Mouse (Mus musculus): ENCODE results near the gene Scimp. TPM values are rescaled to one million over a fixed set of nuclear protein-coding genes. Genes with fewer than 3 reads are reported as not detected.

Scimp gene
- total RNA-seq, 2 experiments from 2014 or later = not detected

DNA sequence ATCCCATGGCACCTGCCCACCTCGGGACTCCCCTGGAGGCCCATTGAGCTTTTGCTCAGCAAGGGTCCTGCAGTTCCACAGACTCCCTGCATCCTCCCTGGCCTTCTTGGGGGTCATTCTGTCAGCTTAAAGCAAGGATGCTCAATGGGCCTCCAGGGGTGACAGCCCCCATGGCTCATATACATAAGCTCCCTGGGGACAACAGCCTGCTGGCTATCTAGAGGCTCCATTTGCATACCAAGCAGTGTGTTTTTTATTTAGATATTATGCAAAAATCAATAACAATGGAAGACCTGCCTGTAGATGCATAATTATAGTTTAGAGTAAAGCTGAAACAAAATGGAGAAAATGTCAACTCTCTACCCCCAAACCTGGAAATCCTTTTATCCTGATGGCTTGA lies 3.4 kb downstream of the Scimp start:
- no peak for DNase-seq (ENCODE audit: extremely low spot score in 1 of 2, low spot score in 2 of 2)
- Histone ChIP-seq H3K27ac (no peak overlapping the region), H3K4me3 (no peak overlapping the region)
- TF ChIP-seq CTCF (IDR thresholded peaks at IDR 0.05) = no peak
- intact Hi-C loops (cut with DNase I) = no loop called here

DNA sequence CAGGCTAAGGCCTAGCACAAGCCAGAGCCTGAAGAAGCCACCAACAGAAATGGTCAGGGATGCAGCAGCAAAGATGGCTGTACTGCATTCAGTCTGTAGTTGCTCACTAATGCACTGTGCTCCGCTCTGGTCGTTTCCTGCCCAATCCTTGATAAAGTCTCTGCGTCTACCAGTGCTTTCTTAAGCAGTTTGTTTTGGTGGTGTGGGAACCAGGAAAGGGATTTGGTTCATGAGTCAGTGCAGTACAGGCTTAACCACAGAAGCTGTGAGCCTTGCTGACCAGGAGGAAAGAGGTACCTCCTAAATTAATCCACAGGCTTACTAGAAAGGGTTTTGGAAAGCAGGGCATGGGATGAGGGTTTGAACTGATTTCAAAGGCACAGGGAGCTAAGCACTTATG lies 4.3 kb downstream of the Scimp start:
- no peak overlapping the region for H3K4me3 ChIP-seq
- TF ChIP-seq CTCF (IDR thresholded peaks at IDR 0.05) = no peak
- intact Hi-C loops (cut with DNase I) = no loop called here
- no peak overlapping the region for H3K27ac ChIP-seq
- no peak for DNase-seq (ENCODE audit: extremely low spot score in 1 of 2, low spot score in 2 of 2)

DNA sequence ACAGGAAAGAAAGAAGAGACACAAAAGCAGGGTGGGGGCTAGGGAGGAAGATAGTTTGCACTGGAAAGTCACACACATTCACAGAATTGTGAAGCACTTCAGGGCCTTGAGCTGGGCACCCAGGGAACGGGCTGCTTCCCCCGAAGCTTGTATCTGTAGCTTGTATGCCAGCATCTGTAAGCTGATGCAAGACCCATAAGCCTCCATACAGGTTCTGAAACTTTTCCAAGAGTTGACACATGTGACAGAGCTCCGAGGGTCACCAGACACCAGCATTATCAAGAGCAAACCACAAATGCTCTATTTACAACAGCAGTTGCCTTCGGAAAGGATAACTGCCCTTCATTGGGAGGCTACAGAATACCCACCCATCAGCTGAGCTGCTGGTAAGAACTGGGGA lies 4.8 kb downstream of the Scimp start:
- DNase-seq (ENCODE audit: extremely low spot score in 1 of 2, low spot score in 2 of 2) = no peak
- no peak overlapping the region for H3K4me3 ChIP-seq
- no peak overlapping the region for H3K27ac ChIP-seq
- no peak for TF ChIP-seq CTCF (IDR thresholded peaks at IDR 0.05)
- intact Hi-C loops (cut with DNase I) = no loop called here

DNA sequence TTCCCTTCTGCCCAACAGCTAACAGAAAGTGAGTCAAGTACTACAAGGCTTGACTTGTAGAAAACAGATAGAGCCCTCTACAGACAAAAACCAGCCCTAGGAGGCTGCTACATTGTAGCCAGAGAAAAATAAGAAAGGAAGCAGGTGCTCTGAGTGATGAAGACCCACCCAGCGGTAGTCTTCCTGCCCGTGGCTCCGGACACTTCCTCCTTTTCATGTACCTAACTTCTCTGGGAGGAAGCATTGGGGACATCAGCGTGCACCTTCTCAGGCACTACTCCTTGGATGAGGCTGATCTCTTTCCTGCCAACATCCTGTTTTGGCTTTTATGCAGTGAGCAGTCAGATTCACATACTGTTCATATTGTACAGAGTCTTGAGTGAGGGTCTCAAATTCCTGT lies 5.7 kb downstream of the Scimp start:
- intact Hi-C loops (cut with DNase I) = no loop called here
- no peak overlapping the region for H3K27ac ChIP-seq
- TF ChIP-seq CTCF (IDR thresholded peaks at IDR 0.05) = no peak
- no peak for DNase-seq (ENCODE audit: extremely low spot score in 1 of 2, low spot score in 2 of 2)
- H3K4me3 ChIP-seq = no peak overlapping the region

DNA sequence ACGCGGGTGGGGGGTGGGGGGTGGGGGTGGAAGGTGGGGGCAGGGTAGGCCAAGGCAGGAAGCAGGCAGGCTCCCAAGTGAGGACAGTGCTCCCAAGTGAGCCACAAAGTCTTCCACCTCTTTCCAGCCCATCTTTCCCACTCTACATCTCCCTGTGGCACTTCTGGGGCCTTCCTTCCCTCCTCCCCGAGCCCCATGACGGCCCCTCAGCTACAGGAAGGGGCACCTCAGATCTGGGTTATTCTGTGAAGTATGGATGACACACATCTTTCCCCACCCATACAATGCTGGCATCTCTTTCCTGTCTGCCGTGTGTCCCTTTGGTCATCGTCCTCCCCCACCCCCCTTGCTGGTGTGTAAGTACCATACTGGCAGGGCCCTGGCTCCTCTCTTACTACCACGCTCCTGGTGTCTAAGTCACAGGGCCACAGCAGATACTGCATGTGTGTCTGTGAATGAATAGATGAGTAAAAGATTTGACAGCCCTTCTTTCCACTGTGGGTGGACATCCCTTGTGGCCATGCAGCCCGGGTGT lies 6.7 kb downstream of the Scimp start:
- intact Hi-C loops (cut with DNase I) = no loop called here
- Histone ChIP-seq H3K27ac (no peak overlapping the region), H3K4me3 (no peak overlapping the region)
- TF ChIP-seq CTCF (IDR thresholded peaks at IDR 0.05) = no peak
- DNase-seq (ENCODE audit: extremely low spot score in 1 of 2, low spot score in 2 of 2) = no peak

DNA sequence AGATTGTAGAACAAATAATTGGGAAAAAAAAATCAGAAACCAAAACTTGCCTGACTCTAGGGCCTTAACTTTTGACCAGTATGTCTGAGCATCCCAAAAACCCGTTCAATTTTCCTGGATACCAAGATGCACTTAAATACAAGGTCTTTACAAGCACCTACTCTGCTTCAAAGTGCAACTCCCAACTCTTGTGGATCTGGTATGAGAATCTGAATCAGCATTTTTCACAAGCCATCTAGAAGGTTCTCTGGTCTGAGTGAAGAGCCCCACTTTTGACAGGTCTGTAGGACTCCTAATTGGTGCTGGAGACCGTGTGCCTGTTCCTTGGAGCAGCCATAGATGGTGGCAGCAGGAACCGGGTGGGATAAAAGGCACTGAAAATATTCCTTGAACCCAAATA lies 8.0 kb downstream of the Scimp start:
- intact Hi-C loops (cut with DNase I) = no loop called here
- no peak for TF ChIP-seq CTCF (IDR thresholded peaks at IDR 0.05)
- DNase-seq (ENCODE audit: extremely low spot score in 1 of 2, low spot score in 2 of 2) = no peak
- no peak overlapping the region for H3K4me3 ChIP-seq
- H3K27ac ChIP-seq = no peak overlapping the region

DNA sequence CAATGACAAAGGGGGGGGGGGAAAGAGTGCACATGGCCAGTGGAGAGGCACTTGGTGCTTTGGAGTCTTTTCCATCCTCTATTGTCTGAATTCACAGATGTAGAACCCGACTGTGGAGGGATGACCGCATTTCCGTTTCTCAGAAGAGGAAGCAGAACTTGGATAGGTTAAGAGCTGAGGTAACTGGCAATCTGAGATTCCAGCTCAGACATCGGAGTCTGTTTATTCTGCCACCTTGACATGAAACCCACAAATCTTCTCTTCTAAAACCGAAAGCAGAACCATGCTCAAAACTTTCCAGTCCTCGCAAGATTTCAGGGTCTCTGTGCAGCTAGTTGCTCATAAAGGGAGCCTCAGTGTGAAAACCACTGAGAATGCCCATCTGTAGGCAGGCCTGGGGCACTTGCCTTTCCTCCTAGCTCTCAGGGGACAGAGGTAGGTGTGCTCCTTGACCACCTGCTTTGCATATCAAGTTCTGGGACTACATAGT lies 8.6 kb downstream of the Scimp start:
- no peak for TF ChIP-seq CTCF (IDR thresholded peaks at IDR 0.05)
- DNase-seq (ENCODE audit: extremely low spot score in 1 of 2, low spot score in 2 of 2) = no peak
- Histone ChIP-seq H3K27ac (no peak overlapping the region), H3K4me3 (no peak overlapping the region)
- intact Hi-C loops (cut with DNase I) = no loop called here

DNA sequence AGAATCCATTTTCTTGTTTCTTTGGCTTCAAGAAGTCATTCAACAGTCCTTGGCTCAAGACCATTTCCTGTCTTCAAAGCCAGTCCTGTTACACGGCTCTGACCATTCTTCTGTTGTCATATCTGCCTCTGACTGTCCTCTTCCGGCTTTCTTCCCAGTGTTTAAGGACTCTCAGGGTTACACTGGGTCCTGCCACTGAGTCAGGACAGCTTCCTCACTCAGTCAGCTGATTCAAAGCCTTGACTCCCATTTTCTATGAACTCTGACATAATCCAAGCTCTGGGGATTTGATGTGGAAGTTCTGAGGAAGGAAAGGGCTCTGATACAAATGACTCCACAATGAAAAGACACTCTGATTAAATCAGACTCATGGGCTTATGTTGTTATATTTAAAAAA lies 9.5 kb downstream of the Scimp start:
- no peak for TF ChIP-seq CTCF (IDR thresholded peaks at IDR 0.05)
- intact Hi-C loops (cut with DNase I) = no loop called here
- Histone ChIP-seq H3K27ac (no peak overlapping the region), H3K4me3 (no peak overlapping the region)
- DNase-seq (ENCODE audit: extremely low spot score in 1 of 2, low spot score in 2 of 2) = no peak

DNA sequence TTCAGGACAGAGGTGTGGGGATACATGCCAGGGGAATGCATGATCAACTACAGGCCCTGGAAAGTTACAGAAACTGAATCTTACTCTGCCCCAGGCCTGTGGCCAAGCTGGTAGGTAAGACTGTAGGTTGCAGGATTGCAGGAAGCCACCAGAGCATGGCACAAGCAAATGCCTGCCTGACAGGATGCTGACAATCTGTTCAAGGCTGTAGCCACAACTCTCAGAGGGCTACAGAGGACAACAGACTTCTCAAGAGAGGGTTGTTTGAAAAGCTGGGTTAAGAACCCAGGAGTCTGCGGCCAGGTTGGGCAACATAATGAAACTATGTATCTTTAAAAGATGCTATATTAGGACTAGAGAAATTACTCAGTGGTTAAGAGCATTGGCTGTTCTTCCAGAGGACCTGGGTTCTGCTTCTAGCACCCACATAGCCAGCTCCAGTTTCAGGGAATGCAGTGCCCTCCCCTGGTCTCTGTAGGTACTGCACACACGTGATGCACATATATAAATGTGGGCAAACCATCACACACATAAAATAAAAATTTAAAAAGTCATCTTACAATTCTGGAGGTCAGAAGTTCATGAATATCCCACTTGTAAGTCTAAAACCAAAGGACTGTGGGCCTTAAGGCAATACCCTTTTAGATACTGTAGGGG lies 10.1 kb downstream of the Scimp start:
- DNase-seq (ENCODE audit: extremely low spot score in 1 of 2, low spot score in 2 of 2) = no peak
- Histone ChIP-seq H3K27ac (no peak overlapping the region), H3K4me3 (no peak overlapping the region)
- TF ChIP-seq CTCF (IDR thresholded peaks at IDR 0.05) = no peak; the same call in 1 of the 2 replicates
- intact Hi-C loops (cut with DNase I) = no loop called here

DNA sequence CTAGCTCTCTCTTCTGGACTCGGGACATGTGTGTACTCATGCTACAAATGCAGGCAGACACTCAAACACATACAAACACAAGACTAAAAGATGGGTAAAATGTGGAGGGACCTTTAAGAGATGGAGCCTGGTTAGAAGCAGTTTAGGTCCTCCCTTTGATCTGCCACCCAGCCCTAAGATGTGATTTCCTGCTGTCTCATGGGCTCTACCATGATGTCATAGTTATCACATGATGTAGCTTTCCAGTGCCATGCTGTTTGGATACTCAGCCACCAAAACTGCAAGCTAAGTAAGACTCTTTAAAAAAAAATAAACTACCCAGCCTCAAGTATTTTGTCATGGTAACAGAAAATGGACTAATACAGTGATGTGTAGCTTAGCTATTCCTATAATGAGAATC lies 20.0 kb downstream of the Scimp start:
- no peak for TF ChIP-seq CTCF (IDR thresholded peaks at IDR 0.05)
- Histone ChIP-seq H3K4me3 (no peak overlapping the region), H3K27ac (no peak overlapping the region)
- intact Hi-C loops (cut with DNase I) = no loop called here
- no peak for DNase-seq (ENCODE audit: extremely low spot score in 1 of 2, low spot score in 2 of 2)

DNA sequence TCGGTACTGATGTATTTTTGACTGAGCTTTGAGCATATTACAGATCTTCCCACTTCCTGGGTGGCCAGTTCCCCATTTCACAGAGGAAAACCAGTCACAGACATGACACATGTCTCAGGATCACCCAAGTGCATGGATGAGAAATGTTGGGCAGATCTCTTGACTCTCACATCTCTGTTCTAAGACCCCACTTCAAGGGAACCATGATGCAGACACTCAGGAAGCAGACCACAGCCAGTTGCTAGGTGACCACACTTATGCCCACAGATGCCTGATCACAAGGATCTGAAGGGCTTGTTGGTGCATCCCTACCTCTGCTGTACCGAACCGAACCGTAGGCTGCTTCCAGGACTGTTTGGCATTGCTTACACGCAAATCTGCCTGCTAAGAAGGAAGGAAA lies 20.7 kb downstream of the Scimp start:
- intact Hi-C loops (cut with DNase I) = no loop called here
- DNase-seq (ENCODE audit: extremely low spot score in 1 of 2, low spot score in 2 of 2) = no peak
- Histone ChIP-seq H3K4me3 (no peak overlapping the region), H3K27ac (no peak overlapping the region)
- no peak for TF ChIP-seq CTCF (IDR thresholded peaks at IDR 0.05)

DNA sequence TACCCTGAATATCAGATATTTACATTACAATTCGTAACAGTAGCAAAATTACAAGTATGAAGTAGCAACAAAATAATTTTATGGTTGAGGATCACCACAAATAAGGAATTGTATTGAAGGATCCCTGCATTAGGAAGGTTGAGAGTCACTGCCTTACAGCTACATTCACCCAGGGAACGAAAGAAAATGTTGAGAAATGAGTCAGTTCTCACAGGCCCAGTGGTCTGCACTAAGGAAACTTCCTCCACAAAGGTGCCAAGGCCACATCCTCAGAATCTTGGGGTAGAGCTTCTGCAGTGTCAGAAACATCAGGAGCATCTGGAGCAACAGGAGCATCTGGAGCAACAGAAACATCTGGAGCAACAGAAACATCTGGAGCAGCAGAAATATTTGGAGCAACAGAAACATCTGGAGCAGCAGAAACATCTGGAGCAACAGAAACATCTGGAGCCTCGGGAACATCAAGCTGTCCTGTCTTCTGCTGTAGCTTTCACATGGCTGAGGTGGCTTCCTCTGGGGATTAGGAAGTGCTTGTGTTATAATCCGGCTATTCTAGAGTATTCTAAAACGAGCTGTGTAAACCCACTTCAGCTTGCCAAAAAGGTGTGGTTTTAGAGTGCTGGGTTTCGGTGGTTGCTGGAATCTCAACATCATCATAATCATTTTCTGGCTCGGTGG lies 21.4 kb downstream of the Scimp start:
- intact Hi-C loops (cut with DNase I) = no loop called here
- TF ChIP-seq CTCF (IDR thresholded peaks at IDR 0.05) = no peak
- Histone ChIP-seq H3K4me3 (no peak overlapping the region), H3K27ac (no peak overlapping the region)
- DNase-seq (ENCODE audit: extremely low spot score in 1 of 2, low spot score in 2 of 2) = no peak

DNA sequence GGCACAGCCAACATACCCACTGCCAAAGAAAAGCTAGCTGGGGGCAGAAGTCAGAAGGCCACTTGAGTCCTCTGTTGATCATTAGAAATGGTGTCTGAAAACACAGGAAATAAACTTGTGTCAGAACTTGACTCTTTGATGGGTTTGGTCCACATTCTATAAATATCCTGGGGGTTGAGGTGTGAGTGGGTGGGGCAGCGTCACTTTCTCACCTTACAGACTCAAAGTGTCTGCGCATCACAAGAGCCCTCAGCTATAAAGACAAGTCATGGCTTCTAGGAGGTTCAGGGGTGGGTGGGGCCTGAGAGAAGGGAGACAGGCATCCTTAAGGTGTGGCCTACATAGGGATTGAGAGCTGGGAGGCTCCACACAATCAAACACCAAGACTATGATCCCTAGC lies 22.0 kb downstream of the Scimp start:
- H3K27ac ChIP-seq = no peak overlapping the region
- intact Hi-C loops (cut with DNase I) = no loop called here
- no peak for TF ChIP-seq CTCF (IDR thresholded peaks at IDR 0.05)
- no peak for DNase-seq (ENCODE audit: extremely low spot score in 1 of 2, low spot score in 2 of 2)
- H3K4me3 ChIP-seq = no peak overlapping the region
